Mouse (Mus musculus): Measurements from ENCODE around the gene Stx11. TPM values are rescaled to one million over a fixed set of nuclear protein-coding genes. Genes with fewer than 3 reads are reported as not detected.
A peak's percentile ranks its signal among the peaks of the same experiment; 100 is the strongest.

Gene Stx11
- 10.5 and 11.1 TPM in 2 replicates for polyA plus RNA-seq (2012; rRNA removed)

DNA sequence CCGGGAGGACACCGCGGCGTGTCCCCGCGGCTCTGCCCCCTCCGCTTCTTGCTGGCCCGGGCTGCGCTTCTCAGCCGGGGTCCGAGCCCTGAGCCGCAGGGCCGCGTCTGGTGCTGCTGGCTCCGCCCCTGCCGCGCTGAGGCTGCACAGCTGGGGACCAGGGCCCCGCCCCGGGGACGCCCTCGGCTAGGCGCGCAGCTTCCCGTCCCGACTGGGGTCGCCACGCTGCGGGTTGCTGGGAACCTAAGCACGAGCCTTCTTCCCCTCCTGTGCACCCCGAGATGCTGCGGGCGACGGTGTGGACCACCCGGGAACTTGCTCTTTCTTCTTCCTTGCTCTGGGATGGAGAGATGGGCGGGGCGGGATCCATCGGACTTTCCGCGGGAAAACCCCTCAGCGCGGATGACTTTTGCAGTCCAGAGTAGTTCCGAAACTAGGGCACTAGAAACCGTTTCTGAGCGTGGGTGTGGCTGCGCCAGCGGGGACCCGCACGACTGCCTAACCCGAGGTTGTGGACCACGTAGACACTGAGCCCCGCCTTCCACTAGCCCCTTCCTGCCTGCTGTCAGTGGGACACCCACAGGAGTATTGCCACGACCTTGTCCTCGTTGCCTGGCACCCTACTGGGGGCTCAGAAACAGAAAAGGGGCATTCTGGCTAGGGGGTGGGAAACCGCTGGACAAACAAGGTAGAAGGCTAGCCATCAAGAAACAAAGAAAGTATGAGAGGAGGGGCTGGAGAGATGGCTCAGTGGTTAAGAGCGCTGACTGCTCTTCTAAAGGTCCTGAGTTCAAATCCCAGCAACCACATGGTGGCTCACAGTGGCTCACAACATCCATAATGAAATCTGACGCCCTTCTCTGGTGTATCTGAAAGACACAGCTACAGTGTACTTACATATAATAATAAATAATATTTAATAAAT lies at the start of gene Stx11:
Gene Stx11 (minus strand): TSS at position 148 of the 925 bp plus-strand sequence.
- WGBS, result 4% methylated on average over 56 of the region's 56 CpGs
- Histone ChIP-seq H3K27ac (ENCODE audit: control insufficient read depth, insufficient read depth, low read length) (no peak within 1 kb of the TSS), H3K4me3 (ENCODE audit: control insufficient read depth, insufficient read depth, low read length) (peak within 1 kb of the TSS; percentile 71), H3K36me3 (ENCODE audit: control insufficient read depth, insufficient read depth, low read length) (no peaks in the 10 kb centered on the region), H3K4me1 (replicated peaks; ENCODE audit: control insufficient read depth, insufficient read depth, low read length) (peaks cover 6% of the 10 kb centered on the region), H3K27me3 (ENCODE audit: control insufficient read depth, insufficient read depth, low read length) (no peaks in the 10 kb centered on the region)
- TF ChIP-seq CTCF (IDR thresholded peaks at IDR 0.05; ENCODE audit: borderline replicate concordance, control insufficient read depth, extremely low read depth, insufficient read depth, low read length, poor library complexity), result 0 out of 2 replicates have a peak, but pooled peaks have one; percentile 31
- peak; percentile 68 for TF ChIP-seq POLR2A (IDR thresholded peaks at IDR 0.05; ENCODE audit: control insufficient read depth, extremely low read depth, insufficient read depth, low read length, poor library complexity)
- DNase-seq, result peak; percentile 89

DNA sequence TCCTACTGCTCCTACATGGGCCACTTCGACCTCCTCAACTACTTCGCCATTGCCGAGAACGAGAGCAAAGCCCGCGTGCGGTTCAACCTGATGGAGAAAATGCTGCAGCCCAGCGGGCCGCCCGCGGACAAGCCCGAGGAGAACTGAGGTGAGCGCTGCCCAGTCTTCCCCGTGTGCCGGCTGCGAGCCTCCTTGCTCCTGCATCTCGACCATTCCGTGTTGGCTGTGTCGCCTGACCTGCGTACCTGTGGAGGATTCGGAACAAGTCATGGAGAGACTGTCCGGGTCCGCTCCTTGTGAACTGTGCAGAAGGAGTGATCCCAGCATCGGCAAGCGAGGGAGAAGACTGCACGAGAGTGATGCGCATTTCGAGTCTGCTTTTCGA lies 44.6 kb upstream of the Stx11 start:
- TF ChIP-seq CTCF (IDR thresholded peaks at IDR 0.05; ENCODE audit: borderline replicate concordance, control insufficient read depth, extremely low read depth, insufficient read depth, low read length, poor library complexity) (no peak), POLR2A (IDR thresholded peaks at IDR 0.05; ENCODE audit: control insufficient read depth, extremely low read depth, insufficient read depth, low read length, poor library complexity) (no peak)
- no peak for DNase-seq
- H3K4me1 ChIP-seq (replicated peaks; ENCODE audit: control insufficient read depth, insufficient read depth, low read length), result peaks cover 11% of the 10 kb centered on the region
- no peaks in the 10 kb centered on the region for H3K27me3 ChIP-seq (ENCODE audit: control insufficient read depth, insufficient read depth, low read length)
- H3K27ac ChIP-seq (ENCODE audit: control insufficient read depth, insufficient read depth, low read length), result no peak overlapping the region
- WGBS, result 2% methylated on average over 29 of the region's 29 CpGs
- H3K4me3 ChIP-seq (ENCODE audit: control insufficient read depth, insufficient read depth, low read length), result peak overlapping the region; percentile 89
- H3K36me3 ChIP-seq (ENCODE audit: control insufficient read depth, insufficient read depth, low read length), result no peaks in the 10 kb centered on the region

DNA sequence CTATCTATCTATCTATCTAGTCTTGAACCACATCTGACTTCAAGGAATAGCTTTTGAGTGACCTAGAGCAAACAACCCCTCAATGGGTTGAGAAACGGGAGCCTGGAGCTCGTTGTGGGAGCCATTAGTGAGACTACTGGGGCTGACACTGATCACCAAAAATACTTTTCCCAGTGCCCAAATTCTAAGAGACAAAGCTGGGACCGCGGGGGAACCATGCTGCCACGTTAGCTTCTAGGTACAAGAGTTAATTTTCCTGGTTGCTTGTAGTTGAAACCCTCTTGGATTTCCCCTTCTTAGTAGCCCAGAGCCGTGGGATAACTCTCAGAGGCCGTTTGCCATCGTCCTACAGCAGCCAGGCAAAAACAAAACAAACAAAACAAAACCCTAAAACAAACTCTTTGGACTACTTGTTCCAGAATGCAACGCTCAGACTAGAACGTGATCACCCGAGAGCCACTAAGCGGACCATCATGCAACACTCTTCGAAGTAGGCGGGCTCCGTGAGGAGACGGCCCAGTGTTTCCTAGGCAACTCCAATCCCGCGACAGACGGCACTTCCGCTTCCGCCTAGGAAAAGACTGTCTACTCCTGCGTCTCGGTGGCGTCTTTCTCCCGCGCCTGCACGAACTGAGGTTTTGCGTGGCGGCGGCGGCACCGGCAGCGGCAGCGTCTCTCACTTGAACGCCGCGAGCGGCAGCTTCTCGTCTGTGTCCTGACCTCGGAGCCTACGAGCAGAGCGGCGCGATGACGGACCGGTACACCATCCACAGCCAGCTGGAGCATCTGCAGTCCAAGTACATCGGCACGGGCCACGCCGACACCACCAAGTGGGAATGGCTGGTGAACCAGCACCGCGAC lies 44.0 kb upstream of the Stx11 start:
- no peaks in the 10 kb centered on the region for H3K36me3 ChIP-seq (ENCODE audit: control insufficient read depth, insufficient read depth, low read length)
- peak overlapping the region; percentile 89 for H3K4me3 ChIP-seq (ENCODE audit: control insufficient read depth, insufficient read depth, low read length)
- H3K27ac ChIP-seq (ENCODE audit: control insufficient read depth, insufficient read depth, low read length), result peak overlapping the region; percentile 43; the same call in 1 of the 2 replicates
- TF ChIP-seq CTCF (IDR thresholded peaks at IDR 0.05; ENCODE audit: borderline replicate concordance, control insufficient read depth, extremely low read depth, insufficient read depth, low read length, poor library complexity) (0 out of 2 replicates have a peak, but pooled peaks have one; percentile 12), POLR2A (IDR thresholded peaks at IDR 0.05; ENCODE audit: control insufficient read depth, extremely low read depth, insufficient read depth, low read length, poor library complexity) (peak; percentile 50; the same call in 1 of the 2 replicates)
- peak; percentile 94 for DNase-seq
- no peaks in the 10 kb centered on the region for H3K27me3 ChIP-seq (ENCODE audit: control insufficient read depth, insufficient read depth, low read length)
- WGBS, result 2% methylated on average over 52 of the region's 52 CpGs
- H3K4me1 ChIP-seq (replicated peaks; ENCODE audit: control insufficient read depth, insufficient read depth, low read length), result peaks cover 11% of the 10 kb centered on the region

DNA sequence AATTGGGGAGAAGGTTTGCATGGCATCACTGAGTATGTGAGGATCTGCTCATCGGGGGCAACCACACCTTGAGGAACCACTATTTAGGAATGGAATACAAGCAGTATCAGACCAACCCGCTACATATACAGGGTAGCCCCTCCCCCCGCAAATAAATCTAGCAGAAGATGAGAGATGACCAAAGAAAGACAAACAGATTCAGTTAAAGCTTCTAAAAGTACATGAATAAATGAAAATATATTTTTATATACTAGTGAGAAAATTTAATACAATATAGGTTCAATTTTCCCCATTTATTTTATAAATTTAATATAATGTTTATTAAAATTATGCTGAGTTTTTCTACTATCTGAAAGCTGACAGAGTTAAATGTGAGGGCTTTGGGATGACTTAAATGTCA lies 40.9 kb upstream of the Stx11 start, which contains the start of gene Sf3b5:
Gene Sf3b5 (plus strand): TSS at position 301 of the 400 bp plus-strand sequence.
- 94% methylated on average over 3 of the region's 3 CpGs for WGBS
- H3K4me3 ChIP-seq (ENCODE audit: control insufficient read depth, insufficient read depth, low read length), result no peak within 1 kb of the TSS
- no peak for TF ChIP-seq POLR2A (IDR thresholded peaks at IDR 0.05; ENCODE audit: control insufficient read depth, extremely low read depth, insufficient read depth, low read length, poor library complexity)
- TF ChIP-seq CTCF (IDR thresholded peaks at IDR 0.05; ENCODE audit: borderline replicate concordance, control insufficient read depth, extremely low read depth, insufficient read depth, low read length, poor library complexity), result no peak

DNA sequence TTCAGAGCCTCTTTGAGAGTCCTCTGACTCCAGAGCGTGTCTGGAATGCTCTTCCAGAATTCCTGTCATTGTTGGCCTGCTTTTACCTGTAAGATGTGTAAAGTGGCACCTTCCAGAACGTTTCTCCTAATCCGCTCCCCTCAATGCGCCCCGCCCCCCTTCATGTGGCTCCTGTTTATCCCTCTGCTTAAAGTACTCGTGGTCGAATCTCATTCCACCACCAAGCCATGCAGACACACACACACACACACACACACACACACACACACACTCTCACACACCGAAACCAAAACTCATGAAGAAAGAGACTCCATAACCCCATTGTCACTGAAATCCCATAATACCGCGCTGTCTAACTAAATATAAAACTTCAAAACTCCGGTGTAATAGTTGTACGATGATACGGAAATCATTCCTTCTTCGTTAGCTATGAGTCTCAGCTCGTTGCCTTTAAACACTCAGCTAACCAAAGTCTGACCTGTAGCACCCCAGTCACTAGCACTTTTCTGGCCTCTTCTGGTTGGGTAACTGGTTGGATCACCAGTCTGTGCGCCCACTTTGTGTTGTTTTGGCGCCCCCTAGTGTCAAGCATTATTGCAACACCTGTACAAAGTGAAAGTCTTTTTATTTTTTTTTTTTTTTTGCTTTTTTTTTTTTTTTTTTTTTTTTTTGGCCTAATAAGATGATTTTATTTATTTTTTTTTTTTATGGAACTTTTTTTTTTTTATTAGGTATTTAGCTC lies 32.8 kb upstream of the Stx11 start:
- no peaks in the 10 kb centered on the region for H3K36me3 ChIP-seq (ENCODE audit: control insufficient read depth, insufficient read depth, low read length)
- H3K27ac ChIP-seq (ENCODE audit: control insufficient read depth, insufficient read depth, low read length), result no peak overlapping the region
- peak; percentile 81 for DNase-seq
- no peaks in the 10 kb centered on the region for H3K27me3 ChIP-seq (ENCODE audit: control insufficient read depth, insufficient read depth, low read length)
- no peak for TF ChIP-seq CTCF (IDR thresholded peaks at IDR 0.05; ENCODE audit: borderline replicate concordance, control insufficient read depth, extremely low read depth, insufficient read depth, low read length, poor library complexity)
- TF ChIP-seq POLR2A (IDR thresholded peaks at IDR 0.05; ENCODE audit: control insufficient read depth, extremely low read depth, insufficient read depth, low read length, poor library complexity), result no peak
- no peaks in the 10 kb centered on the region for H3K4me1 ChIP-seq (replicated peaks; ENCODE audit: control insufficient read depth, insufficient read depth, low read length)
- H3K4me3 ChIP-seq (ENCODE audit: control insufficient read depth, insufficient read depth, low read length), result no peak overlapping the region
- 45% methylated on average over 17 of the region's 17 CpGs for WGBS

More for the DNA sequence above, 40.9 kb upstream of the Stx11 start, which contains the start of gene Sf3b5:
- DNase-seq, result no peak
- no peaks in the 10 kb centered on the region for H3K36me3 ChIP-seq (ENCODE audit: control insufficient read depth, insufficient read depth, low read length)
- no peaks in the 10 kb centered on the region for H3K27me3 ChIP-seq (ENCODE audit: control insufficient read depth, insufficient read depth, low read length)
- H3K27ac ChIP-seq (ENCODE audit: control insufficient read depth, insufficient read depth, low read length), result no peak within 1 kb of the TSS
- H3K4me1 ChIP-seq (replicated peaks; ENCODE audit: control insufficient read depth, insufficient read depth, low read length), result peaks cover 11% of the 10 kb centered on the region
